Mouse (Mus musculus): ENCODE measurements around the gene Efhc1.

GRCm38 (mm10) chr1:21014463-21014862 lies 63.0 kb downstream of the Efhc1 start:
- TF ChIP-seq POLR2A (IDR thresholded peaks at IDR 0.05; ENCODE audit: insufficient read depth, low read depth, low read length) (no peak), CTCF (IDR thresholded peaks at IDR 0.05; ENCODE audit: insufficient read depth, low read depth, low read length) (no peak)
